Mouse (Mus musculus) kidney, postnatal 25 days (tissue): Measurements from ENCODE around the gene Mgat5.

Experiments
- DNase-seq, 2 experiments: peaks; one replicate each; pipeline ENCODE4 v3.0.0; 2021; ENCODE audit warnings: mixed read lengths in 2 of 2

Gene Mgat5

DNA sequence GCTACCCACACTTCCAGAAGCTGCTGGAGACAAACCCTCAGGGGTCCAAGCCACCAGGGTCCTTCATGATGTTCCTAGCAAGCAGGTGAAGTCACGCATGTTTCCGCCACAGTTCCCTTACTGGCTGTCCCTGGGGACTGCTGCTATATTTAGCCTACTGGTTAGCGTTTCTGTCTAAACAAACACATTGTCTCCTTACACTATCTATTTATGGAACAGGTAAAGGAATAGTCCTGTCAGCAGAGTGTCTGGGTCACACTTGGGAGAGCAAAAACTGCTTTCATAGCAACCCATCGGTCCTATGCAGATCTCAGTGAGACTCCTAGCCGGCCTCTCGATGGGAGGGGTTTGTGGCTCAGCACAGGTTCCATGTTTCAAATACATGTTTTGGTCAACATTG is 306.5 kb downstream of the Mgat5 start:
- no peak for DNase-seq

DNA sequence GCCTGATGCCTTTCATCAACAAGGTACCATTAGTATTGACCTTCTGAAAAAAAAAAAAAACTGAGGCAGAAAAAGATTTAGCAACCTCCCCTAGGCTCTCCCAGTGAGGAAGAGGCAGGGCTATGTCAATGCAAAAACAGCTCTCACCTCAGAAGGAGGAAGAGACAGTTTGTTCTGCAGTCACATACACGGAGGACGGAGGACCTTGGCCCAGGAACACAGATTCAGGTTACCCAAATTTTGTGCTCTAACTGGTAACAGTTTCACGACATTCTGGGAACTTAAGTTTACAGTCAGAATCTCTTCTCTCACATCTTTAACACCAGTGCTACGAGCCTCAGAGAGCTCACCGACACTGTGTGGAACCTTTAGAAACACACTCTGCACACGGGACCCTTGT is 307.9 kb downstream of the Mgat5 start:
- no peak for DNase-seq

DNA sequence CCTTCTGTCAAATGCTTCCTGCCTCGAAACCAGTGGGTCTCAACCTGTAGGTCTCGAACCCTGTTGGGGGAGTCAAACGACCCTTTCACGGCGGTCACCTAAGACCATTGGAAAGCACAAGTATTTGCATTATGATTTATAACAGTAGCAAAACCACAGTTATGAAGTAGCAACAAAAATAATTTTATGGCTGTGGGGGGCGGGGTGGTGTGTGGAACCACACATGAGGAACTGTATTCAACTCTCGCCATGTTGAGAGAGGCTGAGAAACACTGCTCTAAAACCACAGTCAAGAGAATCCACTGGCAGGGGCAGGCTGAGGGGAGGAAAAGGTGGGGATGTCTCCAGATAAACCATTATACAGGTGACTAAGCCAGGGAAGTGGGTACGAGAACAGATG is 308.3 kb downstream of the Mgat5 start:
- no peak for DNase-seq

DNA sequence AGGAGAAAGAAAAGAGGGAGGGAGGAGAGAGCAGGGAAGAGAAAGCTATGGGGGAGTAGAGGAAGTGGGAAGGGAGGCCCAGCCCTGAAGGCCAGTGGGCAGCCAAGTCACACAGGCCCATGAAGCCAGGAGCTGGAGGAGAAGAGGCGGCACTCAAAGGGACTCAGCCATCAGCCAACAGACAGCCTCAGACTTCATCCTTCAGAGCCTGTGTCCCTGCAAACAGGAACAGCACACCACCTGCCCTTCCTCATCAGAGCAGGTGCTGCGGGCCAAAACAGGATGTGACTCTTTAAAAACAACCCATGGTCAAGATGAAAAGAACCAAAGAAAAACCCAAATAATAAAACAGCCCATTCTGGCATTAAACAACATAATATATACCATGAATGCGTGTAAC is 308.8 kb downstream of the Mgat5 start:
- no peak for DNase-seq

DNA sequence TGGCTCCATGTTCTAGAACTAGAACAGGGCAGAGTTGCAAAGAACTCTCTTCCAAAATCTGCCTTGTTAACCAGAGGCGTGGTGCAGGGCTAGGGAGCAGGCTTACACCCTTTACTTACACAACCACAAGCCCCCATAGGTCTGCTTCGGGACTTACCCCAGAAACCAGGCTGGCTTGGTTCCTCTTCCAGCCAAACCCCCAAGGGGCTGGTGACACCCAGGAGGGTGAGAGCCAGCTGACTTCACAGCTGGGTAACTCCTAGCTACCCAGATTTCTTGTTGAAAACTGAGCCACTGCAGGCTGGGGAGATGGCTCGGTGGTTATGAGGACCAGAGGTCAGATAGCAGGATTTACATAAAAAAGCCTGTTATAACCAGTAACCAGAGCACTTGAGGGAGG is 309.7 kb downstream of the Mgat5 start:
- no peak for DNase-seq

DNA sequence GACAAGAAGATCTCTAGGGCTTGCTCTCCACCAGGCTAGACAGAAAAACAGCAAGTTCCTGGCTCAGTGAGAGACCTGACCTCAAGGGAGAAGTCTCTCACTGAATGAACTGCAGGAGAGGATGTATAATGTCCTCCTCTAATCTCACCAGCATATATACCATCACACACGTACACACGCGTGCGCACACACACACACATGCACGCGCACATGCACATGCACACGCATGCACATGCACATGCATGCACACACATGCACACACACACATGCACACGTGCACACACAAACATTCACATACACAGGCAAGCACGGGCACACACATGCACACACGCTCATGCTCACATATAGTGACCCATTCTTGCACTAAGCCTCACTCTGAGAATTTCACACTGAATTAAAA is 310.1 kb downstream of the Mgat5 start:
- DNase-seq, result no peak

DNA sequence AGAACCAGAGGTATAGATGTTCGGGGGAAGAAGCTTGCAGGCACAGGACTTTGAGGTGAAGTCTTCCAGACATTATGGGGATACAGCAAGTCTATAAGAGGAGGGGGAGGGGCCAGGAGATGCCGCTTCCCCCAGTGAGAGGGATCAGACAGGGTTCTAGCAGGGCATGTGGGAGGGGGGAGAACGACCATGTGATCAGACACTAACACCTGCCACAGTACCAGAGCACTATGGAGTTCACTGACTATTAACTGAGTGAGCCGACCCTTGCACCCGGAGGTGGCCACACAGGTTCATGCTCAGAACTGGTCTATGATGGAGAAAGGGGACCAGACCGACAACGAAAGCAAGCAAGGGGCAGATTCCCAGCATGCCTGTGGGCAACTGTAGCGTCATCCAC is 318.5 kb downstream of the Mgat5 start:
- DNase-seq, result peak in 1 of 2 experiments; percentile 5

DNA sequence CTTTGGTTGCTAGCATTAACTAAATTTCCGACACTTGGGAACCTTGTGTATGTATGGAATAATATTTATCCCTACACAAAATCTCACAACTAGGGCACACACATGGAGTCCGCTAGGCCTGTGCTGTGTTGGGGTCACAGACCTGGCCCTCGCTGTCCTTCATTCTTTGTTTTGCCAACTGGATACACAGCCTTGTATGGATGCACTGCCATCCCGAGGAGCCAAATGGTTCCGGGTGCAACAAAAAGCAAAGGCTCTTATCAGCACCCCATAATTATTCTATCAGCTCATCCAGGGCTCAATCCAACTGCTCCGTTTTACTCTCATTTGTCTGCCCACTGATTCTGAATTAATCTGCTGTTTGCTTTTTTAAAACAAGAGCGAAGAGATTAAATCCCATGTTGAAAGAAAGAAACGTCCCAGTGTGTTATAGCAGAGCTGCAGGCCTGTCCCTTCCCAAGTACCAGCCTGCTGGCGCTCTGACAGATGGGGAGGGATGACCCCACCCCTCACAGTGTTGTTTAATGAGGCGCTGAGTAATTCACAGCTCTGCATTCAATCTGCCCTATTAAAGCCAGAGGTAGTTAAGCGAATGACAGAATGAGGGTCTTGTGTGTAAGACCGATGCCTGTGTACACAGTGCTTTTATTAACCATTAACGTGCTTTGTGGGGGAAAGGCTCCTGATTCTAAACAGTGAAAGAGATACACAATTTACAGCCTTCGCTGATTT is 326.2 kb downstream of the Mgat5 start:
- no peak for DNase-seq

DNA sequence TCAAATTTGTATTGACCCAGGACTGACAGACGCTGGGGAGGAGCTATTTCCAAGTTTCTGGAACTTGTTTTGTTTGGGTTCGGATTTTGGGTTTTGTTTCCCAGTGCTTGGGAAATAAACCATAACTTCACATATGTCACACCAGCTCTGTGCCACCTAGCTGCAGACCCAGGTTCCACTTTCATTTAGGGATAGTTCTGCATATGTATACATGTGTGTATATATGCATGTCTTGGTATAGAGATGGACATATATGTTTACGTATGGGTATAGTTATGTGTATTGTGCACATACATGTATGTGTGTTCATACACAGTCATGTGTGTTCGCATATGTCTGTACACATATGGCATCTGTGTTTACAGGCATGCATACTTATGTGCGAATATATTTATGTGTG is 326.9 kb downstream of the Mgat5 start:
- no peak for DNase-seq

DNA sequence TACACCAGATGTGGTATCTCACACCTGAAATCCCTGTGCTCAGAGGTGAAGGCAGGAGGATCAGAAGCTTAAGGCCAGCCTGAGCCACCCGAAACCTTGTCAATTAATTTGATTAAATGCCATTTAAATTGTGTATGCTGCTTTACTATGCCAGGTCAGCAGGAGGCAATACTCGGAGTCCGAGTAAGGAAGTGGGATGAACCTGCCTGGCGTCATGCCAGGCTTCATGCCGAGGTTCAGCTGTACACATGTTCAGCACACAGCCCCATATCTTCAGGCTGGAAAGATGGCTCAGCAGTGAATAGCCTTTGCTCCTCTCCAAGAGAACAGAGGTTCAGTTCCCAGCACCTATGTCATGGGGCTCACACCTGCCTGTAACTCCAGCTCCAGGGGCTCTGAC is 331.6 kb downstream of the Mgat5 start:
- DNase-seq, result no peak

DNA sequence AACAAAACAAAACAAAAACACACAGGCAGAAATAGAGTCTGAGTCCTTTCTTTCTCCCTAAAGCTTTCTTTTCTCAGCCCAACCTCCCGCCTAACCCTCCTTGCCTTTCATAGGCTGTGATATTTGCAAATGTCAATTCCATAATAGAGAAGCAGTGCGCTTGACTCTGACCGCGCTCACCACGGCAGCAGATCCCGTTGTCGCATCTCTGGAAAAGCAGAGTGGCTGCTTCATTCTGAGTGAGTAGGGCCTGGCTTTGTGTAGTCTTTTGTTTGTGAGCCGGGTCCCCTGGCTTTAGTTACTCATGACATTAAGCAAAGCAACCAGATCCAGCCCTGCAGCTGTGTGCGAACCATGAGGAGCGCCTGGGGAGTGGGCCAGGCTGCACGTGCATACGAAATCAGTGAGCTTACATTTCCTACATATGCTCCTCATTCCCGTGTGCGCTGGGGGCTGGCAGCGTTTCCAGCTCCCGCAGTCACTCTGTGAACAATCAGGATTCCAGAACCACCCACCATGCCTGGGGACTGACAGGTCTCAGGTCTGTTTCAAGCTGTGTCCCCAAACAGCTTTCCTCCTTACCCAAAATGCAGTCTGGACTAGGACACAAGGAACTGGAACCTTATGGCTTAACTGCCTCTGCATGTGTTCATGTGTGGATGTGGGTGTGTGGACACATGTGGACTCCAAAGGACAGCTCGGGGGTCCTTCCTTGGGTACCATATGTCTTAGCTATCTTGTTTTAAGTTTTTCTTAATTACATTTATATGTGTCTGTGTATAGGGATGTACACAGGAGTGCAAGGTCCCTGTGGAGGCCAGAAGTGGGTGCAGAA is 332.6 kb downstream of the Mgat5 start:
- no peak for DNase-seq
